Mouse (Mus musculus) midbrain, embryonic 10.5 days (tissue): Measurements from ENCODE around the gene BC107364. TPM values are rescaled to one million over a fixed set of nuclear protein-coding genes. Genes with fewer than 3 reads are reported as not detected.
"Not testable (repeated sequence)": the region's sequence is repeated elsewhere in the genome, so short reads cannot be mapped to it uniquely, and the experiment has no call there.

Experiments used
- DNase-seq: peaks from one replicate; pipeline ENCODE4 v3.0.0-alpha.2; 2017; ENCODE audit warnings: low spot score
- H3K27ac ChIP-seq: fragments of 300-500 bp; sonication (generic); replicated peaks from 2 replicates; pipeline ENCODE4 v1.5.1; 2016; ENCODE audit warnings: mild to moderate bottlenecking
- H3K27me3 ChIP-seq: fragments of 300-500 bp; sonication (generic); 2 replicates; pipeline ENCODE4 v1.6.1; 2016; ENCODE audit warnings: low read depth, mild to moderate bottlenecking; ENCODE audit not compliant: poor library complexity, severe bottlenecking
- H3K36me3 ChIP-seq: fragments of 300-500 bp; sonication (generic); 2 replicates; pipeline ENCODE4 v1.6.1; 2016; ENCODE audit warnings: mild to moderate bottlenecking, moderate library complexity
- H3K4me1 ChIP-seq: fragments of 300-500 bp; sonication (generic); 2 replicates; pipeline ENCODE4 v1.6.1; 2016
- H3K4me3 ChIP-seq: fragments of 300-500 bp; sonication (generic); 2 replicates; pipeline ENCODE4 v1.5.1; 2016; ENCODE audit warnings: mild to moderate bottlenecking, moderate library complexity
- H3K9me3 ChIP-seq: fragments of 300-500 bp; sonication (generic); replicated peaks from 2 replicates; pipeline ENCODE4 v1.6.1; 2016; ENCODE audit warnings: mild to moderate bottlenecking
- WGBS: fragments of 180-500 bp; shearing (Covaris S2); methylation state at CpG from one replicate; pipeline ENCODE4 v1.1.7; 2016; 5-methylcytosine and 5-hydroxymethylcytosine counted together
- polyA plus RNA-seq: library from polyadenylated mRNA; unstranded; fragments of >200 nt; fragmentation: Nextera tagmentation; extraction: Ambion mirVana; gene quantifications from 2 replicates; pipeline ENCODE4 v1.2.1, GENCODE M21; 2016

The BC107364 gene
- polyA plus RNA-seq: 0.20 and 0.30 TPM in 2 replicates

- not testable (repeated sequence) for H3K9me3 ChIP-seq, H3K27ac ChIP-seq, H3K4me1 ChIP-seq, H3K36me3 ChIP-seq, DNase-seq, H3K4me3 ChIP-seq
- no CpG with 5 or more reads among the region's 48 CpGs for WGBS
- H3K27me3 ChIP-seq: peaks cover 15% of the 10 kb centered on the region
These were observed at the start of gene BC107364 for GRCm38 (mm10) chr3:96452262-96452661. Gene BC107364, minus strand, starts transcription at chr3:96452306.

- WGBS: under 1% methylated on average over 32 of the region's 32 CpGs
- Histone ChIP-seq H3K4me1 (peaks cover 22% of the 10 kb centered on the region), H3K9me3 (no peaks in the 10 kb centered on the region), H3K4me3 (peak overlapping the region; percentile 71), H3K27me3 (peaks cover 4% of the 10 kb centered on the region; the same call in 1 of the 2 replicates), H3K27ac (peak overlapping the region; percentile 75), H3K36me3 (no peaks in the 10 kb centered on the region)
- peak; percentile 87 for DNase-seq
These were observed 49.4 kb upstream of the BC107364 start for GRCm38 (mm10) chr3:96501391-96502115.

- no peaks in the 10 kb centered on the region for H3K9me3 ChIP-seq
- H3K27me3 ChIP-seq: peaks cover 11% of the 10 kb centered on the region
- H3K36me3 ChIP-seq: no peaks in the 10 kb centered on the region
- WGBS: under 1% methylated on average over 19 of the region's 19 CpGs
- peak overlapping the region; percentile 71 for H3K4me3 ChIP-seq
- H3K27ac ChIP-seq: peak overlapping the region; percentile 77
- H3K4me1 ChIP-seq: peaks cover 28% of the 10 kb centered on the region
- peak; percentile 75 for DNase-seq
These were observed 48.7 kb upstream of the BC107364 start for GRCm38 (mm10) chr3:96500691-96501265.

- Histone ChIP-seq H3K4me3 (peak overlapping the region; percentile 71), H3K36me3 (no peaks in the 10 kb centered on the region), H3K27ac (peak overlapping the region; percentile 85), H3K9me3 (no peaks in the 10 kb centered on the region), H3K27me3 (peaks cover 12% of the 10 kb centered on the region), H3K4me1 (peaks cover 28% of the 10 kb centered on the region)
- WGBS: under 1% methylated on average over 17 of the region's 17 CpGs
- peak; percentile 93 for DNase-seq
These were observed 48.1 kb upstream of the BC107364 start for GRCm38 (mm10) chr3:96500289-96500621.

- Histone ChIP-seq H3K36me3 (no peaks in the 10 kb centered on the region), H3K9me3 (no peaks in the 10 kb centered on the region), H3K4me3 (peak overlapping the region; percentile 71), H3K27me3 (peaks cover 12% of the 10 kb centered on the region), H3K4me1 (peaks cover 28% of the 10 kb centered on the region), H3K27ac (peak overlapping the region; percentile 85)
- DNase-seq: peak; percentile 81
- WGBS: under 1% methylated on average over 36 of the region's 36 CpGs
These were observed 47.6 kb upstream of the BC107364 start for GRCm38 (mm10) chr3:96499481-96500288.

GRCm38 (mm10) chr3:96498476-96499245 is 46.6 kb upstream of the BC107364 start:
- no peak overlapping the region for H3K27ac ChIP-seq
- no peaks in the 10 kb centered on the region for H3K9me3 ChIP-seq
- WGBS: 76% methylated on average over 4 of the region's 4 CpGs
- no peaks in the 10 kb centered on the region for H3K36me3 ChIP-seq
- H3K27me3 ChIP-seq: peaks cover 12% of the 10 kb centered on the region
- peak overlapping the region; percentile 71 for H3K4me3 ChIP-seq
- no peak for DNase-seq
- peaks cover 28% of the 10 kb centered on the region for H3K4me1 ChIP-seq

- H3K27ac ChIP-seq: peak overlapping the region; percentile 59; the same call in 1 of the 2 replicates
- under 1% methylated on average over 19 of the region's 19 CpGs for WGBS
These were observed 45.4 kb upstream of the BC107364 start for GRCm38 (mm10) chr3:96497451-96498028.

GRCm38 (mm10) chr3:96496620-96497275 is 44.6 kb upstream of the BC107364 start:
- peaks cover 19% of the 10 kb centered on the region for H3K4me1 ChIP-seq
- H3K4me3 ChIP-seq: peak overlapping the region; percentile 71
- 16% methylated on average over 14 of the region's 14 CpGs for WGBS
- DNase-seq, H3K9me3 ChIP-seq, H3K36me3 ChIP-seq: not testable (repeated sequence)
- peak overlapping the region; percentile 59; the same call in 1 of the 2 replicates for H3K27ac ChIP-seq
- H3K27me3 ChIP-seq: peaks cover 12% of the 10 kb centered on the region

More at GRCm38 (mm10) chr3:96497451-96498028, 45.4 kb upstream of the BC107364 start:
- Histone ChIP-seq H3K4me1 (peaks cover 23% of the 10 kb centered on the region), H3K27me3 (peaks cover 12% of the 10 kb centered on the region), H3K9me3 (no peaks in the 10 kb centered on the region), H3K4me3 (peak overlapping the region; percentile 71), H3K36me3 (no peaks in the 10 kb centered on the region)
- DNase-seq: peak; percentile 80

GRCm38 (mm10) chr3:96496216-96496615 is 44.1 kb upstream of the BC107364 start:
- Histone ChIP-seq H3K27ac (no peak overlapping the region), H3K4me1 (peaks cover 19% of the 10 kb centered on the region), H3K36me3 (no peaks in the 10 kb centered on the region), H3K27me3 (peaks cover 12% of the 10 kb centered on the region), H3K4me3 (peak overlapping the region; percentile 71), H3K9me3 (no peaks in the 10 kb centered on the region)
- DNase-seq: no peak
- 64% methylated on average over 7 of the region's 7 CpGs for WGBS

- Histone ChIP-seq H3K36me3 (no peaks in the 10 kb centered on the region), H3K4me1 (peaks cover 19% of the 10 kb centered on the region), H3K9me3 (no peaks in the 10 kb centered on the region), H3K27ac (no peak overlapping the region), H3K4me3 (no peak overlapping the region), H3K27me3 (peaks cover 12% of the 10 kb centered on the region)
- 98% methylated on average over 1 of the region's 1 CpGs for WGBS
- DNase-seq: no peak
These were observed 43.5 kb upstream of the BC107364 start for GRCm38 (mm10) chr3:96495490-96496210.

GRCm38 (mm10) chr3:96494912-96495311 is 42.8 kb upstream of the BC107364 start:
- Histone ChIP-seq H3K4me3 (no peak overlapping the region), H3K9me3 (no peaks in the 10 kb centered on the region), H3K36me3 (no peaks in the 10 kb centered on the region), H3K27me3 (peaks cover 12% of the 10 kb centered on the region), H3K4me1 (peaks cover 19% of the 10 kb centered on the region), H3K27ac (no peak overlapping the region)
- 96% methylated on average over 3 of the region's 3 CpGs for WGBS
- no peak for DNase-seq
